Mouse (Mus musculus): ENCODE data around the gene Nup155.

DNA sequence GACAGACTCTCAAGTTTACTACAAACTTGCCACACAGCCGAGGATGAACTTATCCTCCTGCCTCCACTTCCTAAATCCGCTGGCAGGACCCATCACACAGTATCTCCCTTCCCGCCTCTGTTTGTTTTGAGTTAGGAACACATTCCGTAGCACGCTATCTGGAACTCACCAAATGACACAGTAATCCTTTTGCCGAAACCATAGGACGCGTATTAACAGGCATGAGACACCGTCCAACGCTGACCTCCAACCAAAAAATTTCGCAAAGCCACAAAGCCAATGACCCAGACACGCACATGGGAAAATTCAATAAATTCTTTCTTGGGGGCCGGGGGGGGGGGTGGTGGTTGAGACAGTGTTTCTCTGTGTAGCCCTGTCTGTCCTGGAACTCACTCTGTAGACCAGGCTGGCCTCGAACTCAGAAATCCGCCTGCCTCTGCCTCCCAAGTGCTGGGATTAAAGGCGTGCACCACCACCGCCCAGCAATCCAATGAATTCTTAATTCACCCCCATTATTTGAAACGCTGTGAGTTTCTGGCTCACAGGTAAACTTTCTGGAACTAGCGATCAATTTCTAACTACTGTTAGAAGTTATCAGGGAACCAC, 610 bp upstream of the Nup155 start:
- no peak for TF ChIP-seq FLI1 (IDR thresholded peaks at IDR 0.05; ENCODE audit: low read length)
- no peak for TF ChIP-seq GATA1 (IDR thresholded peaks at IDR 0.05; ENCODE audit: borderline replicate concordance, low read length)

Data from megakaryocyte, embryonic 14.5 days (primary cell).